Mouse (Mus musculus) myocyte (in vitro differentiated cells): ENCODE data around the gene Ankrd26. TPM values are rescaled to one million over a fixed set of nuclear protein-coding genes. Genes with fewer than 3 reads are reported as not detected.

Source experiments
- polyA plus RNA-seq: library from polyadenylated mRNA; unstranded; fragments of >200 nt; fragmentation: generic; extraction: Trizol; gene quantifications from one replicate; pipeline ENCODE4 v1.2.1, GENCODE M21; 2012; ENCODE audit warnings: missing spikeins

Gene Ankrd26
- polyA plus RNA-seq, 1 experiment, result 0.73 TPM

Other genes with a start within 250 kb of the Ankrd26 start
- gene Bms1, start 142.8 kb downstream of the Ankrd26 start, polyA plus RNA-seq, result 15.8 TPM
- 1.2 TPM for gene Zfp248, start 106.7 kb downstream of the Ankrd26 start, polyA plus RNA-seq
- 2.8 TPM for gene Zfp9, start 82.9 kb downstream of the Ankrd26 start, polyA plus RNA-seq